Mouse (Mus musculus) heart, embryonic 12.5 days (tissue): Measurements from ENCODE around the gene Disp3. TPM values are rescaled to one million over a fixed set of nuclear protein-coding genes. Genes with fewer than 3 reads are reported as not detected.

Experiments used
- ATAC-seq: fragments of 200-750 bp; cut with Nextera tagmentation; 2 replicates; pipeline ENCODE4 v1.8.0; 2017; ENCODE audit warnings: moderate TSS enrichment, moderate library complexity; ENCODE audit not compliant: insufficient number of reproducible peaks, low FRiP score
- H3K27ac ChIP-seq: fragments of 300-500 bp; sonication (generic); 2 replicates; pipeline ENCODE4 v1.5.1; 2016; ENCODE audit warnings: mild to moderate bottlenecking, moderate library complexity; ENCODE audit not compliant: poor library complexity, severe bottlenecking
- H3K27me3 ChIP-seq: fragments of 300-500 bp; sonication (generic); replicated peaks from 2 replicates; pipeline ENCODE4 v1.6.1; 2016; ENCODE audit warnings: mild to moderate bottlenecking, moderate library complexity
- H3K36me3 ChIP-seq: fragments of 300-500 bp; sonication (generic); 2 replicates; pipeline ENCODE4 v1.6.1; 2016; ENCODE audit warnings: mild to moderate bottlenecking, moderate library complexity
- H3K4me1 ChIP-seq: fragments of 300-500 bp; sonication (generic); replicated peaks from 2 replicates; pipeline ENCODE4 v1.6.1; 2016; ENCODE audit warnings: mild to moderate bottlenecking
- H3K4me2 ChIP-seq: fragments of 300-500 bp; sonication (generic); 2 replicates; pipeline ENCODE4 v1.6.1; 2016; ENCODE audit warnings: mild to moderate bottlenecking, moderate library complexity
- H3K4me3 ChIP-seq: fragments of 300-500 bp; sonication (generic); 2 replicates; pipeline ENCODE4 v1.5.1; 2016; ENCODE audit warnings: mild to moderate bottlenecking
- H3K9ac ChIP-seq: fragments of 300-500 bp; sonication (generic); 2 replicates; pipeline ENCODE4 v1.6.1; 2016; ENCODE audit warnings: mild to moderate bottlenecking, moderate library complexity
- H3K9me3 ChIP-seq: fragments of 300-500 bp; sonication (generic); replicated peaks from 2 replicates; pipeline ENCODE4 v1.6.1; 2016; ENCODE audit warnings: mild to moderate bottlenecking, moderate library complexity
- WGBS: fragments of 180-500 bp; shearing (Covaris S2); methylation state at CpG from one replicate; pipeline ENCODE4 v1.1.7; 2016; 5-methylcytosine and 5-hydroxymethylcytosine counted together
- polyA plus RNA-seq: library from polyadenylated mRNA; unstranded; fragments of >200 nt; fragmentation: Nextera tagmentation; extraction: Ambion mirVana; gene quantifications from 2 replicates; pipeline ENCODE4 v1.2.1, GENCODE M21; 2016

Gene Disp3
- polyA plus RNA-seq, 1 experiment from 2014 or later = 0.10 TPM

DNA sequence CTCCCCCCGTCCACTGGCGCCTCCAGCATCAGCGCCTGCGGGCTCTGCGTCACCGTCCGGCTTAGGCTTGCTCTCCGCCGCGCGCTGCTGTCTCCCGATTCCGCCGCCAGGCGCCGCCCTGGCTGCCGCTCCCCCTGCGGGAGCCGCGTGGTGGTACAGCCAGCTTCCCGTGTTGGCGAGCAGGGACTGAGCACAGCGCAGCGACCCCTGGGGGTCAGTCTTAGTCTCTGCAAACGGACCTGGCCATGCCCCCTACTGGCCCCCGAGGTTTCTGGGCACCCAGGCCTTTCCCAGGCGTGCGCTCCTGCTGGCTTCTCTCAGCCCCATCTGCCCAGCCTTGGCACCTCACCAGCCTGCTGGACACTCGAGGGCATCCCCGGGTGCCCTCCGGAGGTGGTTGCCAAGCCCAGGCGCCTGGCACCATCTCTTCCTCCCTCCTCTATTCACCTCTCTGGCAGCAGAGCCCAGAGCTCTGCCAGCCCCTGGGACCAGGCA is 337 bp upstream of the Disp3 start:
- H3K4me3 ChIP-seq = peak overlapping the region; percentile 42
- peak overlapping the region; percentile 67 for H3K4me2 ChIP-seq
- WGBS = 5% methylated on average over 32 of the region's 32 CpGs
- no peaks in the 10 kb centered on the region for H3K9me3 ChIP-seq
- peaks cover 70% of the 10 kb centered on the region for H3K27me3 ChIP-seq
- H3K36me3 ChIP-seq = no peaks in the 10 kb centered on the region
- no peak overlapping the region for H3K27ac ChIP-seq
- ATAC-seq = peak; percentile 76
- H3K4me1 ChIP-seq = peaks cover 8% of the 10 kb centered on the region
- no peak overlapping the region for H3K9ac ChIP-seq

DNA sequence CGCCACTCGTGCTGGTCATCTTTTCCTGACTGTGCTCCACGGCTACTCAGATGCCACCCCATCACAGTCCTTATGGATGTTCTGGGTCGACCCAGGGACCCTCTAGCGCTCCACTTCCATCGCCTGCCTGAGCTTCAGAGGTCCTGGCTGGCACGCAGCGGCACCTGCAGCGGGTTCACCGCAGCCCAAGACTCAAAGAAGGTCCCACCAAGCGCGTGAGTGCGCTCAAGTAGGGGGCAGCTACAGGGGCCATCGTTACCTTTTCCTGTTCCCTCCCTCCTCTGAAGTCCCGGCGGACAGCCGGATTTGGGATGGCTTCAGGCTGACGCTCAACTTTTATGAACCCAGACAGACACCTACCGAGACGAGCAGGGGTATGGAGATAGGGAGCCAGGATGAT is 724 bp downstream of the Disp3 start:
- H3K9ac ChIP-seq = no peak overlapping the region
- H3K4me2 ChIP-seq = peak overlapping the region; percentile 67; the same call in 1 of the 2 replicates
- no peak for ATAC-seq
- peak overlapping the region; percentile 42; the same call in 1 of the 2 replicates for H3K4me3 ChIP-seq
- no peaks in the 10 kb centered on the region for H3K9me3 ChIP-seq
- peaks cover 8% of the 10 kb centered on the region for H3K4me1 ChIP-seq
- H3K27ac ChIP-seq = no peak overlapping the region
- no peaks in the 10 kb centered on the region for H3K36me3 ChIP-seq
- WGBS = 2% methylated on average over 20 of the region's 20 CpGs
- peaks cover 65% of the 10 kb centered on the region for H3K27me3 ChIP-seq

DNA sequence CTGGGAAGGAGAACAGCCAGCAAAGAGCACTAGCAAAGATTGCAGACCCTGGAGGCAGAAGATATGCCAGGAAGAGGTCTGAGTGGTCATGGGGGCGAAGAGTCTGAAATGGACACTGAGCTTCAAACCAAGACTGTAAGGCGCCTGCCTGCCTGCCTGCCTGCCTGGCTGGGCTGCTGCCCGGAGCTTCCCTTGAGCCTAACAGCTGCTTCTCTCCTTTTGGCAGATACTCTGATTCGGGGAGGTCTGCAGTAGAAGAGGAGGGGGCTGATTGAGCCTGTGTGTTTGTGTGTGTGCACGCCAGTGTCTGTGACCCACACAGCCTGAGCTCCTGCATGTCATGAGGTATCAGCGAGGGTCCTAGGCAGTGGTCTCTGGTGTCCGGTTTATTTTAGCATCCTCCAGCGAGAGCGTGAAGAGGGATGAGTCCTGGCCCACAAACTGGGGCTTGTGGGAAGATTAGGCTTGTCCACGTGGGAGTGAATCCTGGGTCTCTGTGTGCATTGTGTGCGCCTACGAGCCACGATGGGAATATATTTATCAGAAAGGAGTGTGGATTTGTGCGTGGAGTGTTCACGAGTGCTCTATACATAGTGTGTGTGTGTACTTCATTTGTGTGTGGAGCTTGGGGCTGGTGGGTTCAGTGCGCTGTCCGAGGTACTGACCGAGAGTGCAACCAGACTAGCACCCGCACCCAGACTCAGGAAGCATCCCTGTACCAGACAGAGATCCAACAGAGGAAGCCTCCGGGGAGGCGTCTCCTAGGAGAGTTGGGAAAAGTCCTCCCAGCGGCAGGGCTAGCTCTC is 1.3 kb downstream of the Disp3 start:
- ATAC-seq = no peak
- 20% methylated on average over 22 of the region's 22 CpGs for WGBS
- Histone ChIP-seq H3K4me2 (no peak overlapping the region), H3K27ac (no peak overlapping the region), H3K4me3 (no peak overlapping the region), H3K27me3 (peaks cover 60% of the 10 kb centered on the region), H3K9me3 (no peaks in the 10 kb centered on the region), H3K4me1 (peaks cover 8% of the 10 kb centered on the region), H3K9ac (no peak overlapping the region), H3K36me3 (no peaks in the 10 kb centered on the region)

DNA sequence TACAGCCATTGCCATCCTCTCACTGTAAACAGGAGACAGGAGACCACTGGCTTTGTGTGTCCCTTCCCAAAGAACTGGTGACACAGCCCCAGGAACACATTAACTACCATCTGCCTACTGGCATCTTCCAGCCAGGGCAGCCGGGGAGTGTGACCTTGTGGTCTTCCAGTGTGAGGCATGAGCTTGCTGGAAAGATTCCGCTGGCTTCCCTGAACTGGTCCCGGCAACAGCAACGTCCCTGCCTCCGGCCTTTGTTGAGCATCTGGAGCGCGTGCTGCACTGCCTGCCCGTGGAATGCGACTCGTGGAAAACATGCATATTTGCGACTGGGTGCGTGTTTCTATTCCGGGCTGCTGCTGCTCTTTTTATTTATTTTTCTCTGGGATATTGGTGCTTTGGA is 3.5 kb downstream of the Disp3 start:
- no peaks in the 10 kb centered on the region for H3K36me3 ChIP-seq
- H3K27me3 ChIP-seq = peaks cover 56% of the 10 kb centered on the region

DNA sequence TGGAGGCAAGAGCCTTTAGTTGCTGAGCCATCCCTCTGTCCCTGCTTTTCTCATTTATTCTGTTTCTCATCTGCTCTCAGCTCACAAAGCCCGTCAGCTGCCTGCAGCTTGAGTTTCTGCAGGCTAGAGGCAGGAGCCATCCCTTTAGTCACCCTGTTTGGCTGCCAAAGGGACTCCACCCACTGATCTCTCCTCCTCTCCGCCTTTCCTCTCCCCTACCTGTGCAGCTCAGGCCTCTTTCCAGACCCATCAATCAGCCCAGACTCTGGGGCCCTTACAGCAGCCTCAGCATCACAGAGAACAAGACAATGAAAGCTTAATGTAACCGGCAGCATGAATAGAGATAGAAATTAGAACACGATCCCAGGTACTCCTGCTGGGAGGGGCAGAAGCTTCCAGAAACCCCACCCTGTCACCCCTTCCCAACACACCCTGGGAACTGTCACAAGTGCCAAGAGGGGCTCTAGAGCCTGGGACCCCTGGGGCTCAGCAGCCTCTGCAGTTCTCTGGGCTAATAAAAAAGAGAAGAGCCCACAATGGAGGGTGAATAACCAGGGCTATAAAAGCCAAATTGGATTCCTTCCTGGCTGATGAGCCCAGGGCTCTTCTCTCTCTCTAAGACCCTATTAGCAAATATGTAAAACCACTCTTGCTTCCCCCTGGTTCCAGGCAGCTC is 10.8 kb downstream of the Disp3 start:
- no peaks in the 10 kb centered on the region for H3K36me3 ChIP-seq
- H3K4me3 ChIP-seq = no peak overlapping the region
- no peak overlapping the region for H3K9ac ChIP-seq
- no peak overlapping the region for H3K27ac ChIP-seq
- peaks cover 71% of the 10 kb centered on the region for H3K27me3 ChIP-seq
- WGBS = 27% methylated on average over 4 of the region's 4 CpGs
- H3K4me2 ChIP-seq = no peak overlapping the region
- no peak for ATAC-seq
- H3K4me1 ChIP-seq = no peaks in the 10 kb centered on the region
- H3K9me3 ChIP-seq = no peaks in the 10 kb centered on the region

More for the DNA sequence above, 3.5 kb downstream of the Disp3 start:
- Histone ChIP-seq H3K4me3 (no peak overlapping the region), H3K4me2 (no peak overlapping the region), H3K27ac (no peak overlapping the region), H3K4me1 (peaks cover 8% of the 10 kb centered on the region), H3K9me3 (no peaks in the 10 kb centered on the region), H3K9ac (no peak overlapping the region)
- ATAC-seq = no peak
- WGBS = 51% methylated on average over 13 of the region's 13 CpGs

DNA sequence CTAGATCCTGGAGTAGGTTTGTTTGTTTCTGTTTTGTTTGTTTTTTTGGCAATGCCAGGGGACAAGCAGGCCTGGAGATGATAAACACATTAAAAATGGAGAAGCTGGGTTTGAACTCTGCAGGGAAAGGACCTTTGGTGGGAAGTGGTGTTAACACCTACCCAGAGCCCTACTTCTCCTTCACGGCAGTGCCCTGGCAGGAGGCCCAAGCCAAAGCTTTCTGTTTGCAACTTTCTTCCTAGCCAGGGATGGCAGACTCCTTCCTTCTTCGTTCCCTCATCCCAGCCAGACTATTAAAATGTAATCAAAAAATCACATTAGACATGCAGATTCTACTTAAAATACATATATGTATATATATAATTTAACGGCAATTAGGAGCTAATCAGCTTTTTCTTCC is 13.1 kb downstream of the Disp3 start:
- H3K9ac ChIP-seq = no peak overlapping the region
- peaks cover 94% of the 10 kb centered on the region for H3K27me3 ChIP-seq
- H3K4me1 ChIP-seq = 0 out of 2 replicates have a peak, but pooled peaks cover 4% of the 10 kb centered on the region
- no peak for ATAC-seq
- WGBS = 45% methylated on average over 3 of the region's 3 CpGs
- H3K27ac ChIP-seq = no peak overlapping the region
- H3K4me2 ChIP-seq = no peak overlapping the region
- no peaks in the 10 kb centered on the region for H3K9me3 ChIP-seq
- H3K4me3 ChIP-seq = no peak overlapping the region
- no peaks in the 10 kb centered on the region for H3K36me3 ChIP-seq

DNA sequence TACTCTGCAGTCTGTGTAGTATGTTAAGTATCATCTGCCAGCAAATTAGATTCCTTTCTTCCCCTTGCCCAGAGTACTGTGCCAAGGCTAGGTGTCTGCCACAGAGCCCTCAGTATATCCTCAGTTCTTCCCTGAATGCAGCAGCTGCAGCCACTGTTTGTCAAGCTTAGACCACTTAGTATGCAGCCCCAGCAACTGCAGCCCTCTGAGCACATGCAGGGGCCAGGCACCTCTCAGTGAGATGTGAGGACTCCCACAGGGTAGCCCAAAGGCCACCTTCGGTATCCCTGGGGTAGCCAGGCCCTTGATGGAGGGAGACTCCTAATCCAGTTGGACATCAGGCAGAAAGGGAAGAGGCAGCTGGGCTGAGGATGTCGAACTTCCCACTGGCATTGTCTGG is 14.5 kb downstream of the Disp3 start:
- Histone ChIP-seq H3K4me2 (no peak overlapping the region), H3K27me3 (peaks cover 87% of the 10 kb centered on the region), H3K9ac (no peak overlapping the region), H3K9me3 (peaks cover under 1% of the 10 kb centered on the region; the same call in 1 of the 2 replicates), H3K4me3 (no peak overlapping the region), H3K27ac (no peak overlapping the region), H3K4me1 (0 out of 2 replicates have a peak, but pooled peaks cover 4% of the 10 kb centered on the region), H3K36me3 (no peaks in the 10 kb centered on the region)
- no peak for ATAC-seq
- WGBS = 5% methylated on average over 2 of the region's 2 CpGs

DNA sequence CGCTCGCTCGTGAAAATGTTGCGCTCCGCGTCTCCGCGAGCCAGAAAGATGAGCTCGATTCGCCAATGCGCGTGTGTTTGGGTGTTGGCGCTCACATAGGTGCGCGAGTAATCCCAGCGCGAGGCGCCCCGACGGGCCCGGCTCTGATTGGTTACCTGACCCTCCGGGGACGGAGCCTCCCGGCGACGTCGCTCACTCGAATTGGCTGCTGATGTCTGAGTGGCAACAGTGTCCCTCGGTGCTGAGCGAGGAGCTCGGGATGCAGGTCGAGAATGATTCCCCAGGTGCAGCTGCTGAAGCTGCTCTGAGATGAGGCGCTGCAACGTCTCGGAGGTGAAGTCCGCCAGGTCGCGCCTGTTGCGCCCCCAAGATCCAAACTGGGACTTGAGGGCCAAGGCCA is 16.1 kb downstream of the Disp3 start:
- Histone ChIP-seq H3K36me3 (no peaks in the 10 kb centered on the region), H3K27me3 (peaks cover 72% of the 10 kb centered on the region), H3K4me1 (0 out of 2 replicates have a peak, but pooled peaks cover 4% of the 10 kb centered on the region), H3K9ac (no peak overlapping the region), H3K4me2 (peak overlapping the region; percentile 27; the same call in 1 of the 2 replicates), H3K4me3 (0 out of 2 replicates have a peak overlapping the region, but pooled peaks have one; percentile 11), H3K27ac (no peak overlapping the region), H3K9me3 (peaks cover 6% of the 10 kb centered on the region)
- 3% methylated on average over 39 of the region's 39 CpGs for WGBS
- ATAC-seq = no peak

DNA sequence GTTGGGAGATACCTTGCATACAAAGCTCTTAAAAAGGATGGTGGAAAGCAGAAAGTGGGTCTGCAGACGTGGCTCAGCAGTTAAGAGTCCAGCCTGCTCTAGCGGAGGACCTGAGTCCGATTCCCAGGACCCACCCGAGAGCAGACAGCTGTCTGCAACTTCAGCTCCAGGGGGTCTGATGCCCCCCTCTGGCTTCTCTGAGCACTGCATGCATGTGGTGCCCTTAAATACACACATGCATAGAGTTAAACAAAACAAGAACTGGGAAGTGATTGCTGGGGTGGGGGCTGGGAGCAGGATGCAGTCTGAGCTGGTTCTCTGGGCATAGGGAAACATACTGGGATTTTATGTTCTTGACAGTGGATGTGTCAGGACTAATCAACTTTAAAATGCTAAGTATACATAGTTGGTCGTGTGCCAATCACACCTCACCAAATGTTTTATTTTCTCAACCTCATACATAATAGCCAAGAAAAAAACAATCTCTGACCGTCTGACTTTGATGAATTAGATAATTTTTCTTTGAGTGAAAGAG is 20.7 kb downstream of the Disp3 start:
- WGBS = 80% methylated on average over 6 of the region's 6 CpGs
- Histone ChIP-seq H3K27ac (no peak overlapping the region), H3K4me2 (no peak overlapping the region), H3K4me1 (0 out of 2 replicates have a peak, but pooled peaks cover 4% of the 10 kb centered on the region), H3K9ac (no peak overlapping the region), H3K9me3 (peaks cover 12% of the 10 kb centered on the region), H3K36me3 (no peaks in the 10 kb centered on the region), H3K27me3 (peaks cover 27% of the 10 kb centered on the region), H3K4me3 (no peak overlapping the region)
- no peak for ATAC-seq

DNA sequence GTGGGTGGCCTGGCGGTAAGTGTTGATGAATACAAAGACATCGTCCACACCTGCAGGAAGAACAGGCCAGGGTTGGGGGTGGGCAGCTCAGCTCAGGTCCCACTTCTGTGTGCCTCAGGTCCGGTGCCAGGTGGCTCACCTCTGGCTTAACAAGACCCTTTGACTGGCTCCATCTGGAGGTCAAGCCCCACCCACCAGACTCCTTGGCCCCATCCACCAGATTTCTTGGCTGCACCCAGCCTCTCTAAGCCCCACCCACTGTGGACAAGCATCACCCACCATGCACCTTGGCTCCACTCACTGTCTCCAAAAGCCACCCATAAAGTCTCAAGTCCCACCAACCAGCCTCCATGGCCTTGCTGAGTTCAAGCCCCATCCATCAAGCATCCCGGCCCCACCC is 27.8 kb downstream of the Disp3 start:
- ATAC-seq = no peak
- WGBS = 83% methylated on average over 4 of the region's 4 CpGs
- no peak overlapping the region for H3K4me2 ChIP-seq

DNA sequence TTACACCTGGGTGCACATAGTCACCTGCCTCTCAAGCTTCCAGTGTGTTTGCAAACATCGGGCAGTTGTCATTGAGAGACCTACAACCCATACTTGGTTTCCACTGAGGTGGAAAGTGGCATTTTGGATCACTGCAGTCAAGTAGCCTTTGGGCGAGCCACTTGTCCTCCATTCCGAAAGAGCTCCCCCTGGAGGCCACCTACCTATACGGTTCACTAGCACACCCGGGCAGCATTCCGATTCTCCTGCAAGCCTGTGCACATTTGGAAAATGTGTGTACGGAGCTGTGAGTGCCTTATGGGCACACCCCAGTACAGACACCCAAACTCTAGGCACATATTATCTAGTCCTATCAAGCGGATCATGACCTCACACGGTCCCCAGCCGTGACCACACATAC is 38.4 kb downstream of the Disp3 start:
- no peak for ATAC-seq
- Histone ChIP-seq H3K27ac (no peak overlapping the region), H3K4me1 (no peaks in the 10 kb centered on the region), H3K4me3 (no peak overlapping the region), H3K36me3 (no peaks in the 10 kb centered on the region), H3K9me3 (peaks cover 5% of the 10 kb centered on the region), H3K4me2 (no peak overlapping the region), H3K27me3 (0 out of 2 replicates have a peak, but pooled peaks cover 5% of the 10 kb centered on the region), H3K9ac (no peak overlapping the region)
- 33% methylated on average over 10 of the region's 10 CpGs for WGBS

More for the DNA sequence above, 27.8 kb downstream of the Disp3 start:
- Histone ChIP-seq H3K9ac (no peak overlapping the region), H3K4me3 (no peak overlapping the region), H3K27me3 (peaks cover 18% of the 10 kb centered on the region), H3K4me1 (no peaks in the 10 kb centered on the region), H3K36me3 (no peaks in the 10 kb centered on the region), H3K27ac (no peak overlapping the region), H3K9me3 (peaks cover under 1% of the 10 kb centered on the region; the same call in 1 of the 2 replicates)
